40 mouse cellular contexts compared by ENCODE assay signal in genomic region chr7:102117382-102117781, GRCm38 (mm10). TPM values are rescaled to one million over a fixed set of nuclear protein-coding genes. Genes with fewer than 3 reads are reported as not detected.
"Had no signal": no experiment of that assay in that cellular context is flagged by ENCODE, and none has a peak within 500 bp of the region (broad histone marks: within the 10 kb centered on the region; RNA-seq: fewer than 3 reads in every experiment).

No protein-coding gene starts in this region.

- H3K27ac ChIP-seq: heart, adult 2 months; heart, embryonic 13.5 days; heart, embryonic 15.5 days; hindbrain, embryonic 13.5 days; hindbrain, embryonic 15.5 days; hindbrain, postnatal 0 days; kidney, embryonic 15.5 days; kidney, postnatal 0 days; limb, embryonic 13.5 days; limb, embryonic 15.5 days; liver, embryonic 12.5 days had no signal

- ATAC-seq: hindbrain, postnatal 0 days; intestine, embryonic 16.5 days; liver, embryonic 12.5 days had no signal

- DNase-seq: gastrocnemius, postnatal 10 days; gastrocnemius, postnatal 25 days; heart, adult 2 months; heart, postnatal 14 days; heart, postnatal 36 days; kidney, adult 11 months; kidney, adult 2 months; kidney, adult 9 months; kidney, postnatal 14 days; kidney, postnatal 36 days; layer of hippocampus, adult 9-11 months; layer of hippocampus, postnatal 36 days; left cerebral cortex, postnatal 4 days had no signal

- H3K9me3 ChIP-seq: heart, embryonic 13.5 days; heart, embryonic 15.5 days; hindbrain, embryonic 13.5 days; hindbrain, embryonic 15.5 days; kidney, embryonic 15.5 days; limb, embryonic 13.5 days; limb, embryonic 15.5 days; liver, embryonic 12.5 days had no signal

- H3K4me1 ChIP-seq: heart, embryonic 13.5 days; heart, embryonic 15.5 days; hindbrain, embryonic 13.5 days; hindbrain, embryonic 15.5 days; kidney, embryonic 15.5 days; limb, embryonic 13.5 days; limb, embryonic 15.5 days had no signal

- H3K4me3 ChIP-seq: heart, adult 2 months; heart, embryonic 13.5 days; heart, embryonic 15.5 days; hindbrain, embryonic 13.5 days; hindbrain, embryonic 15.5 days; kidney, embryonic 15.5 days; limb, embryonic 13.5 days; limb, embryonic 15.5 days; liver, embryonic 12.5 days had no signal

- H3K27me3 ChIP-seq: heart, embryonic 15.5 days; hindbrain, embryonic 13.5 days; hindbrain, embryonic 15.5 days; kidney, embryonic 15.5 days; limb, embryonic 13.5 days; limb, embryonic 15.5 days had no signal

RNA-seq across cellular contexts. Expression of gene Chrna10, which starts 0.8 kb away (rescaled TPM):
- total RNA-seq: gastrocnemius, adult 18-20 months; gastrocnemius, postnatal 10 days; gastrocnemius, postnatal 25 days; heart, adult 2 months; heart, postnatal 14 days; heart, postnatal 36 days; hindbrain, postnatal 0 days; layer of hippocampus, adult 18-20 months; layer of hippocampus, postnatal 36 days; left cerebral cortex, postnatal 4 days; liver, adult 2 months had no signal
- polyA plus RNA-seq: heart, embryonic 11.5 days; hindbrain, embryonic 11.5 days; hindbrain, embryonic 13.5 days; hindbrain, embryonic 15.5 days; intestine, embryonic 14.5 days; kidney, adult 2 months; kidney, embryonic 15.5 days; kidney, postnatal 0 days; limb, embryonic 11.5 days; limb, embryonic 13.5 days; limb, embryonic 15.5 days; liver, embryonic 12.5 days had no signal

RNA-seq across cellular contexts. Expression of gene Art5, which starts 8.1 kb away (rescaled TPM):
- total RNA-seq: hindbrain, postnatal 0 days; layer of hippocampus, adult 18-20 months; layer of hippocampus, adult 8-10 months; layer of hippocampus, postnatal 14 days; layer of hippocampus, postnatal 36 days; left cerebral cortex, adult 18-20 months; left cerebral cortex, postnatal 10 days; left cerebral cortex, postnatal 25 days; left cerebral cortex, postnatal 4 days; liver, adult 2 months had no signal
- polyA plus RNA-seq: liver, adult 2 months had no signal

RNA-seq across cellular contexts. Expression of gene Art1, which starts 15.8 kb away (rescaled TPM):
- total RNA-seq: layer of hippocampus, adult 18-20 months; layer of hippocampus, adult 8-10 months; layer of hippocampus, postnatal 14 days; layer of hippocampus, postnatal 36 days; left cerebral cortex, adult 18-20 months; left cerebral cortex, postnatal 10 days; left cerebral cortex, postnatal 25 days; left cerebral cortex, postnatal 4 days had no signal
- polyA plus RNA-seq: liver, adult 2 months had no signal

RNA-seq across cellular contexts. Expression of gene Trpc2, which starts 34.5 kb away (rescaled TPM):
- total RNA-seq: hematopoietic stem cell, adult 5-6 weeks; left cerebral cortex, adult 18-20 months had no signal
- polyA plus RNA-seq: gonadal fat pad, adult 2 months; heart, embryonic 11.5 days; heart, embryonic 13.5 days; heart, embryonic 15.5 days; heart, postnatal 0 days; hindbrain, embryonic 15.5 days; intestine, embryonic 14.5 days; intestine, embryonic 16.5 days; kidney, adult 2 months; kidney, embryonic 15.5 days; kidney, postnatal 0 days; large intestine, adult 2 months; limb, embryonic 11.5 days; limb, embryonic 13.5 days; limb, embryonic 15.5 days; liver, adult 2 months; liver, embryonic 12.5 days had no signal
